Mouse (Mus musculus) liver, embryonic 11.5 days (tissue): ENCODE measurements at regions not wholly inside any gene's neighbourhood (a gene's known extent, or its start where the extent isn't known, plus 50 kb on each side); places are given as distances from the start of the nearest gene placed in this dataset.

Experiments used
- ATAC-seq: fragments of 200-750 bp; cut with Nextera tagmentation; replicated peaks from 2 replicates; pipeline ENCODE4 v1.8.0; 2017; ENCODE audit warnings: moderate number of reproducible peaks, mild to moderate bottlenecking, moderate TSS enrichment, moderate library complexity; ENCODE audit not compliant: low FRiP score
- DNase-seq: peaks from one replicate; pipeline ENCODE4 v3.0.0-alpha.2; 2017; ENCODE audit warnings: low spot score
- H3K27ac ChIP-seq: fragments of 300-500 bp; sonication (generic); 2 replicates; pipeline ENCODE4 v1.5.1; 2014; ENCODE audit warnings: mild to moderate bottlenecking, low read depth, low read length, control low read depth
- H3K27me3 ChIP-seq: fragments of 300-500 bp; sonication (generic); replicated peaks from 2 replicates; pipeline ENCODE4 v1.6.1; 2014; ENCODE audit warnings: low read length, mixed read lengths; ENCODE audit not compliant: control insufficient read depth, insufficient read depth
- H3K36me3 ChIP-seq: fragments of 300-500 bp; sonication (generic); 2 replicates; pipeline ENCODE4 v1.6.1; 2014; ENCODE audit warnings: mild to moderate bottlenecking, low read length, moderate library complexity, mixed read lengths; ENCODE audit not compliant: control insufficient read depth, insufficient read depth
- H3K4me1 ChIP-seq: fragments of 300-500 bp; sonication (generic); replicated peaks from 2 replicates; pipeline ENCODE4 v1.6.1; 2014; ENCODE audit warnings: low read length, mixed read lengths; ENCODE audit not compliant: control insufficient read depth, insufficient read depth
- H3K4me2 ChIP-seq: fragments of 300-500 bp; sonication (generic); 2 replicates; pipeline ENCODE4 v1.6.1; 2014; ENCODE audit warnings: mild to moderate bottlenecking, control low read depth, moderate library complexity
- H3K4me3 ChIP-seq: fragments of 300-500 bp; sonication (generic); 2 replicates; pipeline ENCODE4 v1.5.1; 2014; ENCODE audit warnings: low read depth, low read length, control low read depth
- H3K9ac ChIP-seq: fragments of 300-500 bp; sonication (generic); 2 replicates; pipeline ENCODE4 v1.6.1; 2014; ENCODE audit warnings: low read depth, low read length, control low read depth
- H3K9me3 ChIP-seq: fragments of 300-500 bp; sonication (generic); 2 replicates; pipeline ENCODE4 v1.6.1; 2016; ENCODE audit warnings: low read length, inconsistent platforms, mixed read lengths; ENCODE audit not compliant: control insufficient read depth
- WGBS: fragments of 180-500 bp; shearing (Covaris S2); extraction: QIAGEN DNeasy Blood & Tissue Kit; methylation state at CpG from one replicate; pipeline ENCODE4 v1.1.7; 2014; 5-methylcytosine and 5-hydroxymethylcytosine counted together

- WGBS: 75% methylated on average over 4 of the region's 4 CpGs
- ATAC-seq (no peak), DNase-seq (no peak)
- Histone ChIP-seq H3K36me3 (no peaks in the 10 kb centered on the region), H3K4me3 (no peak overlapping the region), H3K27ac (no peak overlapping the region), H3K9me3 (no peaks in the 10 kb centered on the region), H3K27me3 (no peaks in the 10 kb centered on the region), H3K4me2 (no peak overlapping the region), H3K9ac (no peak overlapping the region), H3K4me1 (no peaks in the 10 kb centered on the region)
Observed at GRCm38 (mm10) chr15:59214096-59214495, 325.0 kb downstream of the Gm49356 start.

- H3K9ac ChIP-seq: no peak overlapping the region
- no peak overlapping the region for H3K4me3 ChIP-seq
- H3K9me3 ChIP-seq: no peaks in the 10 kb centered on the region
- H3K27me3 ChIP-seq: no peaks in the 10 kb centered on the region
- H3K4me1 ChIP-seq: no peaks in the 10 kb centered on the region
- H3K27ac ChIP-seq: no peak overlapping the region
- H3K4me2 ChIP-seq: no peak overlapping the region
- 79% methylated on average over 4 of the region's 4 CpGs for WGBS
- no peaks in the 10 kb centered on the region for H3K36me3 ChIP-seq
- no peak for DNase-seq
- no peak for ATAC-seq
Observed at GRCm38 (mm10) chr15:59215239-59215638, 326.1 kb downstream of the Gm49356 start.

- 80% methylated on average over 9 of the region's 9 CpGs for WGBS
- no peak overlapping the region for H3K4me3 ChIP-seq
- no peak overlapping the region for H3K27ac ChIP-seq
- H3K4me1 ChIP-seq: no peaks in the 10 kb centered on the region
- no peaks in the 10 kb centered on the region for H3K36me3 ChIP-seq
- DNase-seq (no peak), ATAC-seq (no peak)
- H3K9me3 ChIP-seq: no peaks in the 10 kb centered on the region
- H3K27me3 ChIP-seq: no peaks in the 10 kb centered on the region
- H3K9ac ChIP-seq: no peak overlapping the region
- no peak overlapping the region for H3K4me2 ChIP-seq
Observed at GRCm38 (mm10) chr15:59217481-59217880, 328.4 kb downstream of the Gm49356 start.

GRCm38 (mm10) chr15:59218916-59219315, 329.8 kb downstream of the Gm49356 start:
- no peak for ATAC-seq
- H3K4me2 ChIP-seq: no peak overlapping the region
- no peak overlapping the region for H3K27ac ChIP-seq
- no peaks in the 10 kb centered on the region for H3K36me3 ChIP-seq
- no peak overlapping the region for H3K9ac ChIP-seq
- H3K4me3 ChIP-seq: no peak overlapping the region
- H3K4me1 ChIP-seq: no peaks in the 10 kb centered on the region
- WGBS: 83% methylated on average over 7 of the region's 7 CpGs
- H3K9me3 ChIP-seq: no peaks in the 10 kb centered on the region
- H3K27me3 ChIP-seq: no peaks in the 10 kb centered on the region
- DNase-seq: no peak

- Histone ChIP-seq H3K9me3 (no peaks in the 10 kb centered on the region), H3K9ac (no peak overlapping the region), H3K27ac (no peak overlapping the region), H3K36me3 (no peaks in the 10 kb centered on the region), H3K4me1 (no peaks in the 10 kb centered on the region), H3K4me3 (no peak overlapping the region), H3K4me2 (no peak overlapping the region), H3K27me3 (no peaks in the 10 kb centered on the region)
- WGBS: 72% methylated on average over 6 of the region's 6 CpGs
- no peak for DNase-seq
- ATAC-seq: no peak
Observed at GRCm38 (mm10) chr15:59225637-59226036, 336.5 kb downstream of the Gm49356 start.

GRCm38 (mm10) chr15:59227293-59227692, 338.2 kb downstream of the Gm49356 start:
- Histone ChIP-seq H3K4me3 (no peak overlapping the region), H3K9me3 (no peaks in the 10 kb centered on the region), H3K27ac (no peak overlapping the region), H3K4me1 (no peaks in the 10 kb centered on the region), H3K9ac (no peak overlapping the region), H3K27me3 (no peaks in the 10 kb centered on the region), H3K36me3 (no peaks in the 10 kb centered on the region), H3K4me2 (no peak overlapping the region)
- no peak for ATAC-seq
- DNase-seq: no peak
- WGBS: 58% methylated on average over 3 of the region's 3 CpGs

GRCm38 (mm10) chr15:59230536-59230935, 341.4 kb downstream of the Gm49356 start:
- no peaks in the 10 kb centered on the region for H3K36me3 ChIP-seq
- no peaks in the 10 kb centered on the region for H3K27me3 ChIP-seq
- H3K4me1 ChIP-seq: no peaks in the 10 kb centered on the region
- DNase-seq: no peak
- no peaks in the 10 kb centered on the region for H3K9me3 ChIP-seq
- no peak for ATAC-seq
- no peak overlapping the region for H3K9ac ChIP-seq
- H3K4me2 ChIP-seq: no peak overlapping the region
- H3K4me3 ChIP-seq: no peak overlapping the region
- H3K27ac ChIP-seq: no peak overlapping the region

GRCm38 (mm10) chr15:59231703-59232102, 342.6 kb downstream of the Gm49356 start:
- H3K4me1 ChIP-seq: no peaks in the 10 kb centered on the region
- 74% methylated on average over 1 of the region's 1 CpGs for WGBS
- no peaks in the 10 kb centered on the region for H3K36me3 ChIP-seq
- no peak overlapping the region for H3K9ac ChIP-seq
- no peak overlapping the region for H3K27ac ChIP-seq
- H3K4me3 ChIP-seq: no peak overlapping the region
- H3K9me3 ChIP-seq: no peaks in the 10 kb centered on the region
- no peak for ATAC-seq
- no peak overlapping the region for H3K4me2 ChIP-seq
- DNase-seq: no peak
- no peaks in the 10 kb centered on the region for H3K27me3 ChIP-seq

GRCm38 (mm10) chr15:59232290-59232689, 343.2 kb downstream of the Gm49356 start:
- Histone ChIP-seq H3K27ac (no peak overlapping the region), H3K4me2 (no peak overlapping the region), H3K4me3 (no peak overlapping the region), H3K36me3 (no peaks in the 10 kb centered on the region), H3K27me3 (no peaks in the 10 kb centered on the region), H3K4me1 (no peaks in the 10 kb centered on the region), H3K9me3 (no peaks in the 10 kb centered on the region), H3K9ac (no peak overlapping the region)
- ATAC-seq (no peak), DNase-seq (no peak)
- WGBS: 75% methylated on average over 5 of the region's 5 CpGs
